Mouse (Mus musculus) kidney, adult 2 months (tissue): ENCODE measurements around the gene Mpp4.

ENCODE experiments used
- CTCF ChIP-seq: fragments of 200-500 bp; conservative IDR thresholded peaks from 2 replicates; pipeline ENCODE4 v1.5.1; 2011; ENCODE audit warnings: low read depth, mild to moderate bottlenecking, control low read depth, low read length, moderate library complexity, mixed read lengths; ENCODE audit not compliant: insufficient read depth, insufficient read length
- POLR2A ChIP-seq: fragments of 200-500 bp; IDR thresholded peaks from one replicate; pipeline ENCODE4 v1.6.1; 2011; ENCODE audit warnings: low read depth, low read length, control low read depth

DNA sequence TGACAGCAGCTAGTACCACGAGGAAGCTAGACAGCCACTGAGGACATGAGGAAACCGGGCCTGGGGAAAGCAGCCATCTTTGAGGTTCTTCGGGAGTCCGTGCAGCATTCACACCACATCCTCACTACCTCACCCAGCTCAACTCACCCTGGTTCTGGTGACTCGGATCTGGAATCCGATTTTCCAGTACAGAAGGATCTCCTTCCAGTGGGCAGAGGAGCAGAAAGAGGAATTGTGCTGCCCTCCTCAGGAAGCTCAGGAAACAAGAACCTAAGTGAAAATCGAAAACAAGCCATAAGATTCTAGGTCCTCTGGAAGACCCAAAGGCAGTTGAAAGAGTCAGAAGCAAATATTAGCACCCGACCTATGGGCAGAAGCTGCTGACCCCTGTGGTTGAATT, 7.1 kb upstream of the Mpp4 start:
- TF ChIP-seq CTCF (peak; percentile 37; the same call in 1 of the 2 replicates), POLR2A (no peak)
